Mouse (Mus musculus) kidney, adult 8-10 months (tissue): Measurements from ENCODE around the gene Ttc13.

ENCODE experiments used
- DNase-seq, 2 experiments: peaks; one replicate each; pipeline ENCODE4 v3.0.0; 2022

Ttc13 gene

GRCm38 (mm10) chr8:124721862-124722515 is at the start of gene Ttc13, which contains the start of gene Arv1:
TSS of gene Ttc13 (minus strand) at chr8:124721983.
TSS of gene Arv1 (plus strand) at chr8:124722139.
- peak; percentile 95 to 97 for DNase-seq

DNA sequence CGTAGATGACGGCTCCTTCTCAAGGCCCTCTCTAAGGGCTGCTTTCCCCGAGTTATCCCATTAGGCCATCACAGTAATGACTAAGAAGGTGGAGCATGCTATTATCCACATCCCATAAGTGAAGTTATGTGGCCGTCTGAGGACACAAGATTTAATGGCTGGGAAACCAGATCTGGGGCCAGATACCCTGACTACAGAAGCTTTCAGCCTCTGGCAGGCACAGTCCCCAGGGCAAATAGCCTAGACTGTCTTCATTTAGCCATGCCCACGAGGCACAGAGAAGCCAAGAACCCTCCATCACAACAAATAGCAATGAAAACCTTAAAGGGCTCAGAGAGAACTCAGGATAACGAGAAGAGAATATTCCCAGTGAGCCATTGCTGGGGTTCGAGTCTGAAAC is 41.3 kb upstream of the Ttc13 start:
- no peak for DNase-seq

DNA sequence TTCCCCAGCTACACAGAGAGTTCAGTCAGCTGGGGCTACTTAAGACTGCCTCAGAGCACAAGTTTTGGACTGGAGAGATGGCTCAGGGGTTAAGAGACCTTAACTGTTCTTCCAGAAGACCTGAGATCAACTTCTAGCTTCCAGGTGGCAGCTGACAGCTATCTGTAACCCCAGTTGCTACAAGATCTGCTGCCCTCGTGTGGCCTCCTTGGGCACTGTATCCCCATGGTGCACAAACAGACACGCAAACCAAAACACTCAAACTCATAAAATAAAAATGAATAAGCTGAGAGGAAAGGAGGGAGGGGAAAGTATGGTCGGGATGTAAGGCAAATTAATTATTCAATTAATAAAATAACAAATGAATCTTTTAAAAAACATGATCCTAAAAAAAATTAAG is 36.8 kb upstream of the Ttc13 start:
- DNase-seq: peak in 1 of 2 experiments; percentile 48

DNA sequence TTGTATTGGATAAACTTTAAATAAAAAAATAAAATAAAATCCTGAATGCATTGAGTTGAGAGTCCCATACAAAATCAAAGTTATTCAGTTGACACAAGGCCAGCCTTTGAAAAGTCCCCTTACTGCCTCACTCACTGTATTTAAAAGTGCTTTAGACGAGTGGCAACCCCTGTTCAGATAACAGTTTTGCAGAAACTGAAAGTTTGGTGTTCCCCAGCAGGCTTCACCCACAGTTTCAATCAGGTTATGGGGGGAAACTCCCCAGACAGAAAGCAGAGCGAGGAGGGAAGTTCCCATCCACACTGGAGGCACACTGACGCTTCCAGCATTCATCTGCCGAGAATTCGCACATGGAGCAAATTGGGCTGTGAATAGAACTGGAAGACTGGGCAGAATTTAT is 34.8 kb upstream of the Ttc13 start:
- no peak for DNase-seq

- DNase-seq: no peak
These were observed 34.4 kb upstream of the Ttc13 start for GRCm38 (mm10) chr8:124756153-124756552.

DNA sequence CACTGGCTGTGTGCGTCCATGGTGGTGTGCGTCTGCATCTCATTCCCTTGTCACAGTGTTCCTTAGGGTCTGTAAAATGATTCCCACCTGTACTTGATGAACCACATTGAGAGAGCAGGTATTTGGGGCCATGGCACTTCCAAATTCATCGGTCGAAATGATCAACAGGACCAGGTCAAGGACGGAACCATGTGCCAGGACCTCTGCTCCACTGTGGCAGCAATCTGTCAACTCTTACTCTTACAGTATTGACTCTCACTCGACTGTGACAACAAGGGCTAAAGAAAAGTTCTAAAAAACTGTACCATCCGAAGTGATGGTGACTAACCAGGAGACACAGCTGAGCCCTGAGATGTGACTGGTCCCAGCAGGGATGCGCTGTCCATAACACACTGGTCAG is 33.7 kb upstream of the Ttc13 start:
- no peak for DNase-seq

DNA sequence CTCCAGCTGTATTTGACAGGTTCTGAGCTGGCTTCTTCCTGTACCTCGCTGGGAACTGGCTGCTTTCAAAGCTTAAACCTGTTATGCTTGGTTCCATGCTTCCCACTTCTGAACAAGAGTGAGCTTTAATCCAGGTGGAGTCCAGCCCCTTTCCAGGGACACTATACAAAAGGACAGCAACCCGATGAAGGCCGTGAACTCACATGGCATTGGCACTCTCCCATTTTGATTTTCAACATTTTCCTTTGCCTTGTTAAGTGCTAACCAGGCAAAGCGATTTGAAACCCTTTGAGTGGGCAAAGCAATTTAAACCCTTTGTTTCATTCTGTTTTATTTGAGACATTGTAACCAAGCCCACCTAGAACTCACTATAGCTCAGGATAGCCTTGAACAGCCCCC is 33.0 kb upstream of the Ttc13 start:
- DNase-seq: no peak

- DNase-seq: peak in 1 of 2 experiments; percentile 43
These were observed 32.5 kb upstream of the Ttc13 start for GRCm38 (mm10) chr8:124754101-124754791.

DNA sequence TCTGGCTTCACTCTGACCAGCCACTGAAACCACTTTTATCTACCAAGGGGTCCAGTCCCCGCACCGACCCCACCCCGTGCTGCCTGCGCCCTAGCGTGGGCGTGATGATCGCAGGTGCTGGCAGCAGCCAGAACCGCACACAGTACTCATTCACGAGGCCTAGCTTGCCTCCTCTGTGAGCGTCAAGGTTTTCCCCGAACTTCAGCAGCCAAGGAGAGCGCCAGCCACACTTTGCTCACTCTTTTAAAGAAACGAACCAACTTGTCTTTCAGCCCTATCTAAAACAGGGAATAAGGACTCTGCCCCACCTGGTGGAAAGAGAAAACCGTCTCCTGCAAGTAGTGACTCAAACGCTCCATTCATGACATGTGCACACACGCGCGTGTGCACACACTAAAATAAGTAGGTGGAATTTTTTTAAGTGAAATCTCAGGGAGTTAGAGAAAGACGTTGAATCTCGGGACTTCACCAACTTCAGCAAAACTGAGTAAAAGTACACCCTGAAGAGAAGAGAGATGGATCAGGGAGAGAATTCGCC is 30.6 kb upstream of the Ttc13 start:
- DNase-seq: no peak

DNA sequence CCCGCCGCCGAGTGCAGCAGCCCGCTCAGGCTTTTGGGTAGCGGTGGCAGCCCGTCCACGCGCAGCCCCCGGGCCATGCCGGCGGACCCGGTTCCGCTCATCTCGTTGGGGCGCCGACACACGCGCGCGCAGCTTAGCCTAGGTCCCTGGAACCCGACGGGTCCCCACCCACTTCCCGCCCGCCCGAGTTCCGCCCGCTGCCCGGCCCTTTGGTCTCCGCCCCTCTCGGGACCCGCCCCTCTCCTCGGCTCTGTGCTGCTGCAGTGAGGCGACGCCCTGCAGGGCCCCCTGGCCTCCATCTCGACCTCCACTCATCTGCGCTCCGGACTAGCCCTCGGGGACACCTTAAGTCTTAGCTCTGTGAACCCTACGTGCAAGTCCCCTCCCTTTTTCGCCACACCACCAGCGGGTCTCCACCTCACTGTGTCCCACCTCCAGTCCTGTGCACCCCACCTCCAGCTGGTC is 30.0 kb upstream of the Ttc13 start, which contains the start of gene Fam89a:
Gene Fam89a, minus strand, starts transcription at position 124 of the 465 bp plus-strand sequence.
- peak in 1 of 2 experiments; percentile 21 for DNase-seq

DNA sequence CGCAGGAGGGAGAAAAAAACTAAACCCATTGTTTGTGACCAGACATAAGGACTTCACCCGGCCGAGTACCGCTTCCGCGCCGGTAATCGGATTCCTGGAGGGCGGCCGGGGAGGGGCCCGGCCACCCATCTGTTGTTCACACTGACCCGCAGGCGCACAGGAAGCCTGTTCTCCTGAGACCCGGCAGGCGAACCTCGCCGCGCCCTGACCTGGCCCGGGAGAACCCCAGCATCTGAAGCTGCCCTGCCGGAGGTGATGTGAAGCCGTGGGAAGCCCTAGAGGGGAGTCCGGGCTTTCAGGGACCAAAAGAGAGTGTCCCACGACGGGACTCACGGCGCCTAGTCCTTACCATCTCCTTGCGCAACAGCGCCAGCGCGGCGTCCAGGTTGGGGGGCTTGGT is 29.4 kb upstream of the Ttc13 start:
- DNase-seq: no peak

GRCm38 (mm10) chr8:124746661-124747060 is 24.9 kb upstream of the Ttc13 start:
- no peak for DNase-seq

GRCm38 (mm10) chr8:124739268-124739667 is 17.5 kb upstream of the Ttc13 start:
- peak in 1 of 2 experiments; percentile 41 for DNase-seq

DNA sequence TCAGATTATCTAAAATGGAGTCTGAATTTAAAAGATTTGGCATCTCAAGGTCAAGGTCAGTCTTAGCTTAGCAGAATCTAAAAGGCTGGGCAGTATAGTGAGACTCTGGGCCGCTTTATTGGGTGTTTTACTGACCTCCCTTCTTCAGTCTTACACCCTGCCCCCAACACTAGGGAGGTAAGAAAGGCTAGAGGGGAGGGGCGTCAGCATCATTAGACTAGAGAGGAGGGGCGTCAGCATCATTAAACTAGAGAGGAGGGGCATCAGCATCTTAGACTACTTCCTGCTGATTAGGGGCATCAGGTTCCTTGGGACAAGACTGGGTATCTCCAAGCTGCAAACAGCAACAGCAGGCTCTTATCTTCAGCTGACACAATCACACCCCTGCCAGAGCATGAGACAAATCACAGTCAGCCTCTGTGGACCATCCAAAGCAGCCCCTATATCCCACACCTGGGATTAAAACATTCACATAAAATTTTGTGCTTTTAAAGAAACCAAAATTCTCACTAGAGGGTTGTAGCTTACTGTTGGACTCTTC is 13.7 kb upstream of the Ttc13 start:
- DNase-seq: no peak

DNA sequence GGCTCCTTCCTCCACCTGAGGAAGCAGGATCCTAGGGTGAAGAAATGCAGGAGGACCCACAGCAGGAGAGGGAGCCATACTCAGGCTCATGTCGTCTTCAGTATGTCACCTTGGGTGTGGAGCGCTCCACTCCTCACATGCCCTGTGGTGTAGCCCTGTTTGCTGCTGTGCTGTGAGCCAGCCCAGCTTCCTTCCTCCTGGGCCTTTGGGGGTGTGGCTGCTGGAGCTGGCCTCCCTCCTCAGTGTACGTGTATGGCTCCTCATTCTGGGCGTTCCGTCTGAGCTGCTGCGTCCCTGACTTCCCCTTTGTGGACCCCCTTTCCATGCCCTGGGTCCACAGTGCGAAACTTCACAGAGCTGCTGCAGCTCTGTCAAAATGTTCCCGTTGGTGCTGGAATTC is 11.0 kb upstream of the Ttc13 start:
- DNase-seq: no peak

GRCm38 (mm10) chr8:124724301-124724700 is 2.5 kb upstream of the Ttc13 start:
- peak; percentile 14 to 25 for DNase-seq

DNA sequence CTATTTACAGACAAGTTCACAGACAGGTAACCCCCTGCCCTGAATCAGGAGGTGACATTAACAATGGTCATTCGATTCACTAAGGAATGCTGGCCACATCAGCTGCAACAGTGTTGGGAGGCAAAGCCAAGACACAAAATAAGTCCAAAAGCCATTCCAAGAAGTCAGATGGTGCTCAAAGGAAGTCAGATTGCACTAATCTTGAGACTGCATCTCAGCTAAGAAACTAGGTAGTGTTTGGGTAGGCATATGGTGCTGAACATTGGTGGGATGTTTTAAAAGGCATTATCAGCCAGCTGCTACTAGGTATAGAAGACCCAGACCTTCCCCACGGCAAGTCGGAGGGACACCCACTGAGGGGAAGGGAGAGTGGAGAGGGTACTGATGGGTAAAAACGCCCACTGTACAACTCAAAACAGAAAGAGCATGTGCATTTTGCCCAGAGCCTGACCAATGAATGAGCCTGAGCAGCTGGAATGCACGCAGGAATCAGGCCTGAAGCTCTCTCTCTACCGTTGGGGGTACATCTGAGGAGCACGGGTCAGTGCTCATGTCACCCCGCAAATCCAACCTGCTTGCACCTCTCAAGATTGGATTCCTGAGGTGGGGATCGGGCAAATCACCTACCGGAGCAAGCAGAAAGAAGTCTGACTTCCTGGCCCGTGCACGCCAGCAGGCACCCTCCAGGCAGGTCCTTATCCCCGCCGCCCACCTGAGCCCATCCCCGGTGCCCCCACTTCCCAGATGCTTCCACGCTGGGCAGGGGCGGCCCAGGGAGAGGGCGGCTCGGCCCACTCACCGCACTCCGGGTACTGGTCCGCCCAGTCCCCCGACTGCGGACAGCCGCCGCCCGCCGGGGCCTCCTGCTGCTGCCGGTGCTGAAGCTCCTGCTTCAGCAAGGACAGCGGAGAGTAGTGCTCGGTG is 583 bp downstream of the Ttc13 start:
- DNase-seq: no peak

- DNase-seq: no peak
These were observed 1.6 kb downstream of the Ttc13 start for GRCm38 (mm10) chr8:124720133-124720532.

GRCm38 (mm10) chr8:124715736-124716135 is 6.0 kb downstream of the Ttc13 start:
- no peak for DNase-seq

DNA sequence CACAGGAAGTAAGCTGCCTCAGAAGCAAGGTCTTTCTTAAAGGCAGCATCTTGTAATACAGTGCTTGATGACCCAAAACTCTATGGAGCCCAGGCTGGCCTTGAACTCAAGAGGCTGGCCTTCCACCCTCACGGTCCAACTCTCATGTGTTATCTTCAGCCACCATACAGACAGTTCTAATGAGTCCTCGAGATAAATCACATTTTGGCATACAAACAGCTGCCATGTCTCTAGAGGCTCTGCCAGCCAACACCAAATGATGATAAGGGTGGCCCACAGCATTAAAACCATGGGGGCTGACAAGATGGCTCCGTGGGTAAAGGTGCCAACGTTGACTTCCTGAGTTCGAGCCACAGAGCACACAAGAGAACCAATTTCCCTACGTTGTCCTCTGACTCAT is 8.6 kb downstream of the Ttc13 start:
- no peak for DNase-seq

DNA sequence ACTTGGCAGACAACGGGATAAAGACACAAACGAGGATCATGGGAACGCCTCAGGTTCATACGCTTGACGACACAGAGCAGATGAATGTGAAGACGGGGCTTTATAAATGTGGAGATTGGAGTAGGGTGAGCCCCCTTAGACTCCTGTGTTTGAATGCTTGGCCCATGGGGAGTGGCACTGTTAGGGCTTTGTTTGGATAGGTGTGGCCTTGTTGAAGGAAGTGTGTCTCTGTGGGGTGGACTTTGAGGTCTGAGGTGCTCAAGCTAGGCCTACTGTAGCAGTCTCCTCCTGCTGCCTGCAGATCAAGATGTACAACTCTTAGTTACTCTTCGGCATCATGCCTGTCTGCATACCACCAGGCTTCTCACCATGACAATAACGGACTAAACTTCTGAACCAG is 16.0 kb downstream of the Ttc13 start:
- no peak for DNase-seq

- DNase-seq: no peak
These were observed 17.4 kb downstream of the Ttc13 start for GRCm38 (mm10) chr8:124704376-124704775.

DNA sequence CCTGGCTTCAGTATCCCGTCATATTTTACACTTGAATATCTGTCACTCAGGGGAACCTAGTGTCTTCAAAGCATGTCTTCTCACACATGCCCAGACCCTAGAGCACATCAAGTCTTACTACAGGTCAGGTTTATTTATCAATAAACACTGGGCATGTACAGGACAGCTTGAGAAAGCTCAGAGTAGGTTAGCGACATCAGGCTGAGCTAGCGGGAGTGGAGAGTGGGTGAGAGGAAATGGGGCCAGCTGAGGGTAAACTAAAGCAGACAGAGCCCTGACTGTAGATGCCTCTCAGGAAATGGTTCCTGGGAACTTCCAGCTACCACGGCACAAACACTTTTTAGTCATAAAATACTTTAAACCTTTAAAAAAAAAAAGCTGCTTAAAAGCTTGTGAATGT is 18.3 kb downstream of the Ttc13 start:
- no peak for DNase-seq
